Mouse (Mus musculus) thymus, postnatal 10 days (tissue): ENCODE measurements at regions not wholly inside any gene's neighbourhood (a gene's known extent, or its start where the extent isn't known, plus 50 kb on each side); places are given as distances from the start of the nearest gene placed in this dataset.

ENCODE experiments used
- DNase-seq, 2 experiments: peaks; one replicate each; pipeline ENCODE4 v3.0.0; 2021; ENCODE audit warnings: low spot score in 2 of 2

- no peak for DNase-seq
These were observed 70.7 kb upstream of the Gk2 start for GRCm38 (mm10) chr5:97527555-97527954.
